In the genomic region with DNA sequence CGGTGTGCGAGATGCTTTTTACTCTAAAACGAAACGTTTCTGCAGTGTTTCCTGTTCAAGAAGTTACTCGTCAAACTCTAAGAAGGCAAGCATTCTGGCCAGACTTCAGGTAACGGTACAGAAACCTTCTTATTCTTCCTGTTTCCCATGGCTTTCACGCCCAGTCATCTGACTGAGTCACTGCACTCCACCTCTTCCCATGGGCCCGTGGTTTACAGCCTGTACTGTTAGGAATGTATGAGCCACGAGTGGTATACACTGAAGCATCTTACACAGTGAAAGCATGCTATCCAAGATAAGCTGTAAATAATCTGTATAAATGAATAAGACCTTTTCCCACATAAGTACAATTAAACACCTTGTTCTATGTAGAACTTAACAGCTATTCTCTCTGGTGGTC, we compare ENCODE assay signal across 22 mouse cellular contexts.
"Had no signal": no experiment of that assay in that cellular context is flagged by ENCODE, and none has a peak within 500 bp of the region (broad histone marks: within the 10 kb centered on the region; RNA-seq: fewer than 3 reads in every experiment).

No protein-coding gene starts in this region.

- H3K4me3 ChIP-seq: left cerebral cortex, adult 2 months; limb, embryonic 12.5 days; limb, embryonic 15.5 days; midbrain, embryonic 12.5 days; midbrain, embryonic 15.5 days; neural tube, embryonic 12.5 days; neural tube, embryonic 15.5 days; stomach, embryonic 15.5 days had no signal

- H3K27me3 ChIP-seq: limb, embryonic 12.5 days; limb, embryonic 15.5 days; midbrain, embryonic 12.5 days; midbrain, embryonic 15.5 days; neural tube, embryonic 12.5 days; neural tube, embryonic 15.5 days; stomach, embryonic 15.5 days had no signal

- H3K9ac ChIP-seq: limb, embryonic 12.5 days; limb, embryonic 15.5 days; liver, embryonic 14.5 days; liver, postnatal 0 days; lung, embryonic 14.5 days; midbrain, embryonic 12.5 days; midbrain, embryonic 15.5 days; neural tube, embryonic 12.5 days; neural tube, embryonic 15.5 days; stomach, embryonic 15.5 days had no signal

- H3K4me2 ChIP-seq: limb, embryonic 12.5 days; limb, embryonic 15.5 days; liver, embryonic 11.5 days; lung, embryonic 14.5 days; midbrain, embryonic 12.5 days; midbrain, embryonic 15.5 days; neural tube, embryonic 12.5 days; neural tube, embryonic 15.5 days; stomach, embryonic 15.5 days had no signal

- H3K27ac ChIP-seq: left cerebral cortex, adult 2 months; limb, embryonic 12.5 days; limb, embryonic 15.5 days; liver, embryonic 14.5 days; macrophage; midbrain, embryonic 12.5 days; midbrain, embryonic 15.5 days; neural tube, embryonic 12.5 days; neural tube, embryonic 15.5 days; stomach, embryonic 15.5 days had no signal

- DNase-seq: kidney, postnatal 10 days; kidney, postnatal 36 days; layer of hippocampus, postnatal 36 days; left cerebral cortex, postnatal 4 days; liver, postnatal 0 days; lung, embryonic 14.5 days; right cerebral cortex, adult 18-20 months; right cerebral cortex, postnatal 14 days; spleen, adult 18-20 months; thymus, postnatal 25 days had no signal

- H3K9me3 ChIP-seq: limb, embryonic 12.5 days; limb, embryonic 15.5 days; midbrain, embryonic 12.5 days; midbrain, embryonic 15.5 days; neural tube, embryonic 12.5 days; neural tube, embryonic 15.5 days; stomach, embryonic 15.5 days had no signal

- ATAC-seq: liver, postnatal 0 days; lung, postnatal 0 days; midbrain, embryonic 15.5 days had no signal

- H3K4me1 ChIP-seq: limb, embryonic 12.5 days; limb, embryonic 15.5 days; midbrain, embryonic 12.5 days; midbrain, embryonic 15.5 days; neural tube, embryonic 12.5 days; neural tube, embryonic 15.5 days; stomach, embryonic 15.5 days had no signal
